Mouse (Mus musculus): ENCODE measurements at regions not wholly inside any gene's neighbourhood (a gene's known extent, or its start where the extent isn't known, plus 50 kb on each side); places are given as distances from the start of the nearest gene placed in this dataset.

GRCm38 (mm10) chr10:9569277-9569676 is 105.7 kb downstream of the Samd5 start:
- WGBS (ENCODE audit: insufficient replicate concordance): 66% methylated on average over 4 of the region's 4 CpGs
- H3K4me2 ChIP-seq (ENCODE audit: low read depth, low read length): no peak overlapping the region
- ATAC-seq (no peak), DNase-seq (no peak)
- H3K4me1 ChIP-seq (ENCODE audit: insufficient read depth): no peaks in the 10 kb centered on the region
- no peak overlapping the region for H3K27ac ChIP-seq (ENCODE audit: low read depth)
- no peak overlapping the region for H3K4me3 ChIP-seq (ENCODE audit: low read depth, low read length)
- no peak for TF ChIP-seq CTCF (IDR thresholded peaks at IDR 0.05; ENCODE audit: low read depth)
- TF ChIP-seq EP300 (IDR thresholded peaks at IDR 0.05; ENCODE audit: low read depth): no peak
- H3K9ac ChIP-seq (replicated peaks): no peak overlapping the region
- no peaks in the 10 kb centered on the region for H3K27me3 ChIP-seq (ENCODE audit: insufficient read depth, low read length)
- H3K9me3 ChIP-seq (ENCODE audit: low read length): no peaks in the 10 kb centered on the region
- no peaks in the 10 kb centered on the region for H3K36me3 ChIP-seq (replicated peaks; ENCODE audit: insufficient read depth, low read length)

- 58% methylated on average over 4 of the region's 4 CpGs for WGBS (ENCODE audit: insufficient replicate concordance)
- H3K27me3 ChIP-seq (ENCODE audit: insufficient read depth, low read length): no peaks in the 10 kb centered on the region
- TF ChIP-seq CTCF (IDR thresholded peaks at IDR 0.05; ENCODE audit: low read depth) (no peak), EP300 (IDR thresholded peaks at IDR 0.05; ENCODE audit: low read depth) (no peak)
- no peak overlapping the region for H3K4me2 ChIP-seq (ENCODE audit: low read depth, low read length)
- ATAC-seq (no peak), DNase-seq (no peak)
- H3K36me3 ChIP-seq (replicated peaks; ENCODE audit: insufficient read depth, low read length): no peaks in the 10 kb centered on the region
- H3K4me3 ChIP-seq (ENCODE audit: low read depth, low read length): no peak overlapping the region
- no peak overlapping the region for H3K27ac ChIP-seq (ENCODE audit: low read depth)
- H3K4me1 ChIP-seq (ENCODE audit: insufficient read depth): no peaks in the 10 kb centered on the region
- no peak overlapping the region for H3K9ac ChIP-seq (replicated peaks)
- no peaks in the 10 kb centered on the region for H3K9me3 ChIP-seq (ENCODE audit: low read length)
Observed at GRCm38 (mm10) chr10:9557517-9558065, 117.4 kb downstream of the Samd5 start.

- H3K4me2 ChIP-seq (ENCODE audit: low read depth, low read length): no peak overlapping the region
- WGBS (ENCODE audit: insufficient replicate concordance): 44% methylated on average over 1 of the region's 1 CpGs
- no peaks in the 10 kb centered on the region for H3K27me3 ChIP-seq (ENCODE audit: insufficient read depth, low read length)
- no peak for DNase-seq
- TF ChIP-seq CTCF (IDR thresholded peaks at IDR 0.05; ENCODE audit: low read depth) (no peak), EP300 (IDR thresholded peaks at IDR 0.05; ENCODE audit: low read depth) (no peak)
- H3K9me3 ChIP-seq (ENCODE audit: low read length): no peaks in the 10 kb centered on the region
- H3K27ac ChIP-seq (ENCODE audit: low read depth): no peak overlapping the region
- H3K36me3 ChIP-seq (replicated peaks; ENCODE audit: insufficient read depth, low read length): no peaks in the 10 kb centered on the region
- no peak overlapping the region for H3K9ac ChIP-seq (replicated peaks)
- ATAC-seq: no peak
- H3K4me3 ChIP-seq (ENCODE audit: low read depth, low read length): no peak overlapping the region
- no peaks in the 10 kb centered on the region for H3K4me1 ChIP-seq (ENCODE audit: insufficient read depth)
Observed at GRCm38 (mm10) chr10:9557092-9557491, 117.9 kb downstream of the Samd5 start.

- Histone ChIP-seq H3K4me3 (ENCODE audit: low read depth, low read length) (no peak overlapping the region), H3K27me3 (ENCODE audit: insufficient read depth, low read length) (no peaks in the 10 kb centered on the region), H3K9ac (replicated peaks) (no peak overlapping the region), H3K9me3 (ENCODE audit: low read length) (no peaks in the 10 kb centered on the region), H3K36me3 (replicated peaks; ENCODE audit: insufficient read depth, low read length) (no peaks in the 10 kb centered on the region), H3K27ac (ENCODE audit: low read depth) (no peak overlapping the region), H3K4me1 (ENCODE audit: insufficient read depth) (no peaks in the 10 kb centered on the region), H3K4me2 (ENCODE audit: low read depth, low read length) (no peak overlapping the region)
- TF ChIP-seq CTCF (IDR thresholded peaks at IDR 0.05; ENCODE audit: low read depth) (no peak), EP300 (IDR thresholded peaks at IDR 0.05; ENCODE audit: low read depth) (no peak)
- WGBS (ENCODE audit: insufficient replicate concordance): 39% methylated on average over 3 of the region's 3 CpGs
- no peak for ATAC-seq
- no peak for DNase-seq
Observed at GRCm38 (mm10) chr10:9553946-9554345, 121.1 kb downstream of the Samd5 start.

GRCm38 (mm10) chr10:9549913-9550709 is 124.9 kb downstream of the Samd5 start:
- Histone ChIP-seq H3K9me3 (ENCODE audit: low read length) (no peaks in the 10 kb centered on the region), H3K4me2 (ENCODE audit: low read depth, low read length) (no peak overlapping the region), H3K4me3 (ENCODE audit: low read depth, low read length) (no peak overlapping the region), H3K27me3 (ENCODE audit: insufficient read depth, low read length) (no peaks in the 10 kb centered on the region), H3K36me3 (replicated peaks; ENCODE audit: insufficient read depth, low read length) (no peaks in the 10 kb centered on the region), H3K4me1 (ENCODE audit: insufficient read depth) (no peaks in the 10 kb centered on the region), H3K9ac (replicated peaks) (no peak overlapping the region), H3K27ac (ENCODE audit: low read depth) (no peak overlapping the region)
- TF ChIP-seq EP300 (IDR thresholded peaks at IDR 0.05; ENCODE audit: low read depth) (no peak), CTCF (IDR thresholded peaks at IDR 0.05; ENCODE audit: low read depth) (no peak)
- no peak for DNase-seq
- 65% methylated on average over 10 of the region's 10 CpGs for WGBS (ENCODE audit: insufficient replicate concordance)
- ATAC-seq: no peak

- Histone ChIP-seq H3K4me1 (ENCODE audit: insufficient read depth) (no peaks in the 10 kb centered on the region), H3K4me2 (ENCODE audit: low read depth, low read length) (no peak overlapping the region), H3K27me3 (ENCODE audit: insufficient read depth, low read length) (no peaks in the 10 kb centered on the region), H3K36me3 (replicated peaks; ENCODE audit: insufficient read depth, low read length) (no peaks in the 10 kb centered on the region), H3K9ac (replicated peaks) (no peak overlapping the region), H3K4me3 (ENCODE audit: low read depth, low read length) (no peak overlapping the region), H3K27ac (ENCODE audit: low read depth) (no peak overlapping the region), H3K9me3 (ENCODE audit: low read length) (no peaks in the 10 kb centered on the region)
- TF ChIP-seq CTCF (IDR thresholded peaks at IDR 0.05; ENCODE audit: low read depth): no peak
- TF ChIP-seq EP300 (IDR thresholded peaks at IDR 0.05; ENCODE audit: low read depth): no peak
- DNase-seq (no peak), ATAC-seq (no peak)
- WGBS (ENCODE audit: insufficient replicate concordance): 80% methylated on average over 6 of the region's 6 CpGs
Observed at GRCm38 (mm10) chr10:9545807-9546206, 129.2 kb downstream of the Samd5 start.

Measured in liver, postnatal 0 days (tissue).